Mouse (Mus musculus) limb, embryonic 10.5 days (tissue): ENCODE data around the gene Ypel2. TPM values are rescaled to one million over a fixed set of nuclear protein-coding genes. Genes with fewer than 3 reads are reported as not detected.

Experiments
- DNase-seq: peaks from one replicate; pipeline ENCODE4 v3.0.0-alpha.2; 2017; ENCODE audit warnings: low spot score
- H3K27ac ChIP-seq: fragments of 300-500 bp; sonication (generic); 2 replicates; pipeline ENCODE4 v1.5.1; 2016; ENCODE audit warnings: mild to moderate bottlenecking
- H3K27me3 ChIP-seq: fragments of 300-500 bp; sonication (generic); 2 replicates; pipeline ENCODE4 v1.6.1; 2016; ENCODE audit warnings: low read depth, mild to moderate bottlenecking; ENCODE audit not compliant: poor library complexity, severe bottlenecking
- H3K36me3 ChIP-seq: fragments of 300-500 bp; sonication (generic); 2 replicates; pipeline ENCODE4 v1.6.1; 2016; ENCODE audit warnings: mild to moderate bottlenecking, moderate library complexity
- H3K4me1 ChIP-seq: fragments of 300-500 bp; sonication (generic); 2 replicates; pipeline ENCODE4 v1.6.1; 2016
- H3K4me3 ChIP-seq: fragments of 300-500 bp; sonication (generic); 2 replicates; pipeline ENCODE4 v1.5.1; 2016; ENCODE audit warnings: mild to moderate bottlenecking, moderate library complexity
- H3K9me3 ChIP-seq: fragments of 300-500 bp; sonication (generic); replicated peaks from 2 replicates; pipeline ENCODE4 v1.6.1; 2016; ENCODE audit warnings: mild to moderate bottlenecking
- WGBS: fragments of 180-500 bp; shearing (Covaris S2); methylation state at CpG from one replicate; pipeline ENCODE4 v1.1.7; 2016; 5-methylcytosine and 5-hydroxymethylcytosine counted together
- polyA plus RNA-seq: library from polyadenylated mRNA; unstranded; fragments of >200 nt; fragmentation: Nextera tagmentation; extraction: Ambion mirVana; gene quantifications from 2 replicates; pipeline ENCODE4 v1.2.1, GENCODE M21; 2016

Gene Ypel2
- polyA plus RNA-seq, 1 experiment from 2014 or later: 5.5 TPM

GRCm38 (mm10) chr11:86952659-86953058 is 40.8 kb downstream of the Ypel2 start:
- Histone ChIP-seq H3K4me1 (peaks cover 45% of the 10 kb centered on the region), H3K9me3 (no peaks in the 10 kb centered on the region), H3K4me3 (no peak overlapping the region), H3K36me3 (no peaks in the 10 kb centered on the region), H3K27ac (no peak overlapping the region; the same call in 1 of the 2 replicates), H3K27me3 (no peaks in the 10 kb centered on the region)
- WGBS: 94% methylated on average over 2 of the region's 2 CpGs
- DNase-seq: no peak

DNA sequence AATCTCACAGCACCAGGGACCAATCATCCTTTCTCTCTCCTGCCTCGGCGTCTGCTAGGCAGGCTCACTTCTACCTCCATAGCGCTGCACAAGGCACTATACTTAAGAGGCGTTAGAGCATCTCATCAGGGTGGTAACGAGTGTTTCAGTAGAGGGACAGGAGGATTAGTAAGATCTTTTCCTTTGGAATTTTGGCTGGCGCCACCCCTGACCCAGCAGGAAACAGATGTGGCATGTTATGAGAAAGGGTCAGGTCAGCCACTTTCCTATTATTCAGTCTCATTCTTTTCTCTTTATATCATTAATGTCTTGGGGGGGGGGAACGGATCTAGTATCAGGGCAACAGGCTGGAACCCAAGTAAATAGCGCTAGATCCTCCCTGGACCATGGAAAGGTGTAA is 41.8 kb downstream of the Ypel2 start:
- Histone ChIP-seq H3K27ac (no peak overlapping the region), H3K27me3 (no peaks in the 10 kb centered on the region), H3K9me3 (no peaks in the 10 kb centered on the region), H3K36me3 (no peaks in the 10 kb centered on the region), H3K4me1 (peaks cover 41% of the 10 kb centered on the region), H3K4me3 (no peak overlapping the region)
- no peak for DNase-seq
- 77% methylated on average over 8 of the region's 8 CpGs for WGBS

DNA sequence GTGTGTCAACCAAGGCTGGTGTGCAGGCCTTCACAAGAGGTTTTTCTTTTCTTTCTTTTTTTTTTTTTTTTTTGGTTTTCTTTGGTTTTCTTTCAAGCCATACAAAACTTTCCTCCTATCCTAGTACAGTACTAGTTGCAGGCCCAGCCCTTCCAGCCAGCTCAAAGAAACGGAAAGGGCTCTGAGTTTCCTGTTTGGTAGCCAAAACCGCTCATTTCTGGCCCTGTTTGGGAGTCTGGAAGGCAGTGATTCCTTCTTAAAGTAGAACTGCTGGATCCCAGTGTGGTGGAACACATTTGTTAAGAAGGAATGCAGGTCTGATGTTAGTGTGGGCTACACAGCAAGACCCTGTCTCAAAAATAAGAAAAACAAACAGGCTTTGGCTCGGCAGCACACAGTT is 43.0 kb downstream of the Ypel2 start:
- H3K27me3 ChIP-seq: no peaks in the 10 kb centered on the region
- peaks cover 35% of the 10 kb centered on the region for H3K4me1 ChIP-seq
- 73% methylated on average over 3 of the region's 3 CpGs for WGBS
- no peak for DNase-seq
- no peaks in the 10 kb centered on the region for H3K36me3 ChIP-seq
- no peaks in the 10 kb centered on the region for H3K9me3 ChIP-seq
- H3K27ac ChIP-seq: peak overlapping the region; percentile 21; the same call in 1 of the 2 replicates
- no peak overlapping the region for H3K4me3 ChIP-seq

DNA sequence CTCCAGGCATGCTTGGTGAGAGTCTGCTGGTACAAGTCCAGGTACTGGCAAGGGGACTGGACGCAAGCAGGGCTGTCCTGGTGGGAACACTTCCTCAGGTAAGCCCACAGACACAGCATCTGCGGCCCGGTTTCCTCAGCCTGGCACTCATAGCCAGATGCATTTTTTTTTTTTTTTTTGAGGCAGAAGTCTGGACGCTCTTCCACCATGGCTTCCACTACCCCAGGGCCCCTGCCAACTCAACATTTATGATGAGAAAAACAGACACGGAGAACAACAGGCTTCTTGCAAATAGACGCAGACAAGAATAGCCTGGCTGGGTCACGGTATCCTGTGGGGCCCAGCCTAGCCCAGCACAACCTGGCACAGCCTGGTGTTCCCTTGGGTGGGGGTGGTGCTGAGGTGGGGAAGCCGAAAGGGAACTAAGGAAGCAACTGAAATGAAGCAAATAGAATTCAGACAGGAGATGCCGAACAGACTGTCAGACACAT is 43.5 kb downstream of the Ypel2 start:
- no peak overlapping the region for H3K4me3 ChIP-seq
- peak overlapping the region; percentile 19; the same call in 1 of the 2 replicates for H3K27ac ChIP-seq
- DNase-seq: no peak
- H3K4me1 ChIP-seq: peaks cover 35% of the 10 kb centered on the region
- no peaks in the 10 kb centered on the region for H3K36me3 ChIP-seq
- 89% methylated on average over 9 of the region's 9 CpGs for WGBS
- no peaks in the 10 kb centered on the region for H3K27me3 ChIP-seq
- no peaks in the 10 kb centered on the region for H3K9me3 ChIP-seq

- H3K36me3 ChIP-seq: peaks cover 10% of the 10 kb centered on the region; the same call in 1 of the 2 replicates
- no peaks in the 10 kb centered on the region for H3K9me3 ChIP-seq
- no peak overlapping the region for H3K4me3 ChIP-seq
- peak overlapping the region; percentile 30; the same call in 1 of the 2 replicates for H3K27ac ChIP-seq
- H3K27me3 ChIP-seq: no peaks in the 10 kb centered on the region
- peaks cover 20% of the 10 kb centered on the region for H3K4me1 ChIP-seq
- no peak for DNase-seq
- WGBS: 76% methylated on average over 6 of the region's 6 CpGs
Observed at GRCm38 (mm10) chr11:86946644-86947195, 46.8 kb downstream of the Ypel2 start.

DNA sequence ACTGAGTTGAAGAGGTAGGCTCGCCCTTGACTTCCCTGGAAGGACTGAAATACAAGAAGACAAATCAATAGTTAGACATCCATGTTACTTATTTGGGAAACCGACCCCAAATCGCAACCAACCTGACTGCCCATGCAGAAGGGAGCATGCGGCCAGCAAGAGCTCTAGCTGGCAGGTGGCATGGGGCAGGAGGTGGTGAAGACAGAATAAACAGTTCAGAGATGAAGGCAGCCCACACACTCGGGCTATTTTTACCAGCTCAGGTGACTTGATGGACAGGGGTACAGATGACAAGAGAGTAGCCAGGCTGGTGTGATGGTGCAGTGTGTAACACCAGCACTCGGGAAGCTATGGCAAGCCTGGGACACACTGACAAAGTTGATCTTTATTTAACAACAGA is 47.6 kb downstream of the Ypel2 start:
- no peak overlapping the region for H3K27ac ChIP-seq
- peaks cover 15% of the 10 kb centered on the region for H3K4me1 ChIP-seq
- peaks cover 12% of the 10 kb centered on the region; the same call in 1 of the 2 replicates for H3K36me3 ChIP-seq
- no peak for DNase-seq
- no peak overlapping the region for H3K4me3 ChIP-seq
- no peaks in the 10 kb centered on the region for H3K9me3 ChIP-seq
- WGBS: 87% methylated on average over 6 of the region's 6 CpGs
- no peaks in the 10 kb centered on the region for H3K27me3 ChIP-seq

DNA sequence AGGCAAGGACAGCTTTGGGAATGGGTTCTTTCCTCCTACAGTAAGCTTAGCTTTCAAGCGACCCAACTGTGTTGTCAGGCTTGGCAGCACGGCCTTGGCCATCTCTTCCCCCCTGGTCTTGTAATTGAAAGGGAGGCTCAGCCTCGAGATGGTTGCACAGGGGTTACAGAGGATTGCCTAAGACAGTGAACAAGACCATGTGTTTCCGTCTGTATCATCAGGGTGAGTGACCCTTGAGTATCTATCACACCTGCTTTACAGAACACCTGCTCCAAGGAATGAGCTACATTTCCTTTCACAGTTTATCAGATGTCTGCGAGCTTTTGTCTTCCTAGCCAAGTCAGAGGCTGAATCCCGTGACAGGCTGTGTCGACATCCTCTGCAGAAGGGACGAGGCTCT is 48.4 kb downstream of the Ypel2 start:
- H3K36me3 ChIP-seq: peaks cover 16% of the 10 kb centered on the region; the same call in 1 of the 2 replicates
- 84% methylated on average over 8 of the region's 8 CpGs for WGBS

DNA sequence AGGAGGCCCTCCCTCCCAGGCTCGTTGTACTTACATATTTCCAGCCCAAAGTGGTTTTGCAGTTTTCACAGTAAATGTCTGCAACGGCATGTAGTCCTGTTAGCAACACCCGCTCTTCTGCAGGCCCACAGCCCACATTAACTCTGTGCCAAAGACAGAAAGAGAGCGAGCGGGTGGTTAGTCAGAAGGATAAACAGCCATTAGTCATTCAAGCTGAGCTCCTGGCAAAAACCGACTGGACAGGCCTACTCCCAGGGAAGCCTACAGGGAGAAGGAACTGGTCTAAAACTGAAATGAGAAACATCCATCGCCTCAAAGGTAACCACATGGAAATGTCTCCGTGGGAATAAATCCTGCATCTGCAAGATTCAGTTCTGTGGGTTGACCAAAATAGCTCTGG is 49.0 kb downstream of the Ypel2 start:
- Histone ChIP-seq H3K4me1 (peaks cover 10% of the 10 kb centered on the region), H3K27ac (no peak overlapping the region), H3K27me3 (no peaks in the 10 kb centered on the region), H3K36me3 (peaks cover 18% of the 10 kb centered on the region; the same call in 1 of the 2 replicates), H3K9me3 (no peaks in the 10 kb centered on the region), H3K4me3 (no peak overlapping the region)
- DNase-seq: no peak
- 81% methylated on average over 8 of the region's 8 CpGs for WGBS

More for the DNA sequence above, 48.4 kb downstream of the Ypel2 start:
- Histone ChIP-seq H3K9me3 (no peaks in the 10 kb centered on the region), H3K4me1 (peaks cover 14% of the 10 kb centered on the region), H3K27ac (no peak overlapping the region), H3K4me3 (no peak overlapping the region), H3K27me3 (no peaks in the 10 kb centered on the region)
- no peak for DNase-seq

GRCm38 (mm10) chr11:86941904-86942303 is 51.6 kb downstream of the Ypel2 start:
- WGBS: 89% methylated on average over 8 of the region's 8 CpGs
- no peak for DNase-seq
- no peak overlapping the region for H3K4me3 ChIP-seq
- peaks cover 7% of the 10 kb centered on the region for H3K4me1 ChIP-seq
- no peak overlapping the region for H3K27ac ChIP-seq
- no peaks in the 10 kb centered on the region for H3K9me3 ChIP-seq
- peaks cover 18% of the 10 kb centered on the region; the same call in 1 of the 2 replicates for H3K36me3 ChIP-seq
- H3K27me3 ChIP-seq: no peaks in the 10 kb centered on the region

DNA sequence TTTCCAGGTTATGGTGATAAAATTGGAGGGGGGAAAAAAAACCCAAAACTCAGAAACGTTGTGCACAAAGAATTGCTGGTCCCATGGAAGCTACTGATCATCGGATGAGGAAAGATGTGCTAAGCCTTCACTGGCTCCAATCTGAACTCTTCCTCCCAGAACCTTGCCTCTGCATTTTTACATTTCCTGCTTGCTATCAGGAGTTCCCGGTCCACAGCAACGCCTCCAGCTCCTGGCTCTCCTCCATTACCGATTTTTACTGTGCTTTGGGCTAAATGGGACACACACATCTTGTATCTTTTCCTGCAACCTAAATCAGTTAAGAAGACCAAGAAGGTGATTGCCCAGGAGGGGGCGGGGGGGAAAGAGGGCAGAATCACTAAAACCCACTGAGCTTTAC is 54.0 kb downstream of the Ypel2 start:
- Histone ChIP-seq H3K36me3 (peaks cover 18% of the 10 kb centered on the region; the same call in 1 of the 2 replicates), H3K27ac (no peak overlapping the region), H3K4me1 (no peaks in the 10 kb centered on the region; the same call in 1 of the 2 replicates), H3K27me3 (no peaks in the 10 kb centered on the region), H3K4me3 (no peak overlapping the region), H3K9me3 (no peaks in the 10 kb centered on the region)
- WGBS: 81% methylated on average over 6 of the region's 6 CpGs
- no peak for DNase-seq

- Histone ChIP-seq H3K4me1 (no peaks in the 10 kb centered on the region; the same call in 1 of the 2 replicates), H3K9me3 (no peaks in the 10 kb centered on the region), H3K27me3 (no peaks in the 10 kb centered on the region), H3K36me3 (peaks cover 16% of the 10 kb centered on the region; the same call in 1 of the 2 replicates), H3K27ac (no peak overlapping the region), H3K4me3 (no peak overlapping the region)
- no peak for DNase-seq
- WGBS: 71% methylated on average over 3 of the region's 3 CpGs
Observed at GRCm38 (mm10) chr11:86938551-86938950, 55.0 kb downstream of the Ypel2 start.

DNA sequence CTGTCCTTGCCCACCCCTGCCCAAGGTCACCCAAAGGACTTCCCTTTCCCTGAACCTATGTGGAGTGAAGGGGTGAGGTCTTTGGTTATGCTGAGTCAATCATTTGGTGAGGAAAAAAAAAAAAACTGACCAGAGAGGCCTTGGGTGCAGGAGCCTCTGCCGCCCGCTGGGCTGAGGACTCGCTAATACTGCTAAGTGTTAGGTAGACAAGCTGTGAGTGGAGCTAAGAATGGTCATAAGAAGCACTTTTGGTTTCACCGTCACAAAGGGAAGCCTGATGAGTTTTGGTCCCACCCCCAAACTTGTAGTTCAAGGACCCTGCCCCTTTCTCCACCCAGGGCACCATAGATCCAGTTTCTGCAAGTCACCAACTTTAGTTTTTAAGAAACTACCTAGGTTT is 55.4 kb downstream of the Ypel2 start:
- WGBS: 89% methylated on average over 4 of the region's 4 CpGs
- H3K9me3 ChIP-seq: no peaks in the 10 kb centered on the region
- H3K36me3 ChIP-seq: peaks cover 13% of the 10 kb centered on the region; the same call in 1 of the 2 replicates
- no peaks in the 10 kb centered on the region; the same call in 1 of the 2 replicates for H3K4me1 ChIP-seq
- H3K27me3 ChIP-seq: no peaks in the 10 kb centered on the region
- H3K4me3 ChIP-seq: no peak overlapping the region
- H3K27ac ChIP-seq: no peak overlapping the region
- no peak for DNase-seq

DNA sequence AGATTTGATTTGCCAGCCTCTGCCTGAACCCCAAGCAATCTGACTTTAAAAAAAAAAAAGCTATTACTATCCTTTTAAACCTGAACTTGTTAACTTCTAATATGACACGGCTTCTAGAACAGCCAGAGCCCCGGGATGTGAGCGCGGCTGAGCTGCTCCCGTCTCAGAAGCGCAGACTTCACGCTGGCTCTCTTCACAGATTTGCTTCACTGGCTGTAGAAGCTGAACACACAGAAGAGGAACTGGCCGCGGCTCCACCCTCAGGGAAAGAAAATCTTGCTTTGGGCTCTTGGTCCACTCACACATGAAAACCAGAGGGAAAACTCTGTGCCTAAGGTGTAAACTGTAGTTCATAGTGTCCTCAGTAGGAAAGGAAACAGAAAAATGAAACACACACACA is 56.6 kb downstream of the Ypel2 start:
- Histone ChIP-seq H3K4me1 (no peaks in the 10 kb centered on the region; the same call in 1 of the 2 replicates), H3K27ac (no peak overlapping the region), H3K9me3 (no peaks in the 10 kb centered on the region), H3K4me3 (no peak overlapping the region), H3K27me3 (no peaks in the 10 kb centered on the region), H3K36me3 (peaks cover 10% of the 10 kb centered on the region; the same call in 1 of the 2 replicates)
- 81% methylated on average over 9 of the region's 9 CpGs for WGBS
- DNase-seq: no peak
